Mouse (Mus musculus) liver, embryonic 14.5 days (tissue): ENCODE measurements around the gene Ppfia3. TPM values are rescaled to one million over a fixed set of nuclear protein-coding genes. Genes with fewer than 3 reads are reported as not detected.

Experiments used
- ATAC-seq: fragments of 200-750 bp; cut with Nextera tagmentation; 2 replicates; pipeline ENCODE4 v1.8.0; 2017; ENCODE audit warnings: moderate number of reproducible peaks, mild to moderate bottlenecking, moderate library complexity; ENCODE audit not compliant: insufficient read depth
- DNase-seq, 3 experiments: peaks; one replicate each; pipeline ENCODE4 v3.0.0-alpha.2; 2012 to 2013; ENCODE audit warnings: low read depth in 3 of 3, low spot score in 3 of 3
- H3K27ac ChIP-seq: fragments of 300-500 bp; sonication (generic); 2 replicates; pipeline ENCODE4 v1.5.1; 2014; ENCODE audit warnings: moderate library complexity, mild to moderate bottlenecking, control low read depth, inconsistent platforms
- H3K27me3 ChIP-seq: fragments of 300-500 bp; sonication (generic); 2 replicates; pipeline ENCODE4 v1.6.1; 2014; ENCODE audit warnings: mild to moderate bottlenecking, low read length, moderate library complexity; ENCODE audit not compliant: control insufficient read depth, insufficient read depth
- H3K36me3 ChIP-seq: fragments of 300-500 bp; sonication (generic); replicated peaks from 2 replicates; pipeline ENCODE4 v1.6.1; 2014; ENCODE audit warnings: low read depth; ENCODE audit not compliant: control insufficient read depth, insufficient read depth
- H3K4me1 ChIP-seq, 2 experiments: fragments of 200-500 bp in 1 of 2; fragments of 300-500 bp in 1 of 2; sonication (generic) in 1 of 2; replicated peaks; 2 replicates each; pipeline ENCODE4 v1.6.1; 2012 to 2014; ENCODE audit warnings: antibody characterized with exemption in 1 of 2, inconsistent platforms in 1 of 2, low read length in 1 of 2; ENCODE audit not compliant: control insufficient read depth in 2 of 2, insufficient read depth in 2 of 2
- H3K4me2 ChIP-seq: fragments of 300-500 bp; sonication (generic); 2 replicates; pipeline ENCODE4 v1.6.1; 2014; ENCODE audit warnings: low read depth, mild to moderate bottlenecking, control low read depth, moderate library complexity
- H3K4me3 ChIP-seq, 2 experiments: fragments of 200-500 bp in 1 of 2; fragments of 300-500 bp in 1 of 2; sonication (generic) in 1 of 2; 2 replicates each; pipeline ENCODE4 v1.5.1; 2012 to 2014; ENCODE audit warnings: low read depth in 2 of 2, low read length in 2 of 2, mild to moderate bottlenecking in 2 of 2, control low read depth in 1 of 2, inconsistent platforms in 1 of 2, moderate library complexity in 1 of 2; ENCODE audit not compliant: insufficient read depth in 1 of 2
- H3K9ac ChIP-seq: fragments of 300-500 bp; sonication (generic); replicated peaks from 2 replicates; pipeline ENCODE4 v1.6.1; 2014; ENCODE audit warnings: mild to moderate bottlenecking, control low read depth, moderate library complexity
- H3K9me3 ChIP-seq: fragments of 300-500 bp; sonication (generic); 2 replicates; pipeline ENCODE4 v1.6.1; 2016; ENCODE audit warnings: low read length, mixed read lengths; ENCODE audit not compliant: control insufficient read depth
- CTCF ChIP-seq: IDR thresholded peaks from 2 replicates; pipeline ENCODE4 v1.5.1; 2016; ENCODE audit warnings: antibody characterized with exemption, low read depth, control low read depth
- EP300 ChIP-seq: IDR thresholded peaks from 2 replicates; pipeline ENCODE4 v1.6.1; 2016; ENCODE audit warnings: antibody characterized with exemption, low read depth
- WGBS: fragments of 180-500 bp; shearing (Covaris S2); extraction: QIAGEN DNeasy Blood & Tissue Kit; methylation state at CpG from one replicate; pipeline ENCODE4 v1.1.7; 2014; ENCODE audit not compliant: insufficient replicate concordance; 5-methylcytosine and 5-hydroxymethylcytosine counted together
- polyA plus RNA-seq, 2 experiments: library from polyadenylated mRNA; depleted of rRNA in 1 of 2; stranded (reverse) in 1 of 2; unstranded in 1 of 2; fragments of >200 nt; fragmentation: Nextera tagmentation in 1 of 2; extraction: Ambion mirVana in 1 of 2; gene quantifications; 2 replicates each; pipeline versions ENCODE4 v1.2.1 to v1.2.3; 2012 to 2014

The Ppfia3 gene
- polyA plus RNA-seq, 2 experiments, result 0.21 TPM; not detected in 1

GRCm38 (mm10) chr7:45356087-45356486 is 10.7 kb downstream of the Ppfia3 start:
- Histone ChIP-seq H3K36me3 (no peaks in the 10 kb centered on the region), H3K27me3 (peaks cover 12% of the 10 kb centered on the region), H3K9me3 (no peaks in the 10 kb centered on the region), H3K4me2 (no peak overlapping the region), H3K9ac (no peak overlapping the region), H3K4me1 (peaks cover 0 to 4% of the 10 kb centered on the region in 2 experiments; a peak in 1 of 4 replicates), H3K27ac (no peak overlapping the region), H3K4me3 (no peak overlapping the region)
- ATAC-seq (no peak), DNase-seq (no peak)
- 36% methylated on average over 13 of the region's 13 CpGs for WGBS
- TF ChIP-seq CTCF (no peak), EP300 (no peak)

- H3K27ac ChIP-seq, result no peak overlapping the region
- no peak overlapping the region for H3K4me3 ChIP-seq
- no peaks in the 10 kb centered on the region for H3K9me3 ChIP-seq
- H3K9ac ChIP-seq, result no peak overlapping the region
- H3K27me3 ChIP-seq, result peaks cover 7% of the 10 kb centered on the region
- H3K4me1 ChIP-seq, result peaks cover 0 to 2% of the 10 kb centered on the region in 2 experiments; a peak in 1 of 4 replicates
- ATAC-seq (no peak), DNase-seq (no peak)
- WGBS, result 51% methylated on average over 15 of the region's 15 CpGs
- no peak overlapping the region for H3K4me2 ChIP-seq
- TF ChIP-seq CTCF (no peak), EP300 (no peak)
- no peaks in the 10 kb centered on the region for H3K36me3 ChIP-seq
Measured at GRCm38 (mm10) chr7:45355318-45356020, 11.3 kb downstream of the Ppfia3 start.

GRCm38 (mm10) chr7:45353041-45353440 is 13.8 kb downstream of the Ppfia3 start:
- ATAC-seq (no peak), DNase-seq (no peak)
- Histone ChIP-seq H3K27me3 (no peaks in the 10 kb centered on the region; the same call in 1 of the 2 replicates), H3K4me1 (no peaks in the 10 kb centered on the region), H3K36me3 (no peaks in the 10 kb centered on the region), H3K9ac (no peak overlapping the region), H3K4me2 (no peak overlapping the region), H3K4me3 (no peak overlapping the region), H3K9me3 (no peaks in the 10 kb centered on the region), H3K27ac (no peak overlapping the region)
- no peak for TF ChIP-seq CTCF
- no peak for TF ChIP-seq EP300
- 19% methylated on average over 5 of the region's 5 CpGs for WGBS

DNA sequence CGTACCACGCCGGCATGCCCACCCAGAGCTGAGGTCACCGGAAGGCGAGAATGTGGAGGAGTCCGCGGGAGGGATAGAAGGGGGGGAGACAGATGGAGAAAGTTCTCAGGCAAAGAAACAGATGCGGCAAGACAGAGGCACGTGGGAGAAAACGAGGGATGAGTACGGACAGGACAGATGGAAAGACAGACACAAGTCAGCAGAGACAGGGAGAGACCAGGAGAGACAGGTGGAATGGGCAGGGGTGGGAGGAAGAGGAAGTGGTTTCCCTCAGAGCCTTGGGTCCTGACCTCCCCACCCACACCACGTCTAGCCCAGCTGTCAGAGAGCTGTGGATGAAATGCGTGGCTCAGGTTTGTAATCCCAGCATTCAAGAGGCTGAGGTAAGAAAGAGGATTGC is 19.9 kb downstream of the Ppfia3 start:
- H3K4me3 ChIP-seq, result no peak overlapping the region
- H3K4me1 ChIP-seq, result 0 out of 4 replicates have a peak, but pooled peaks cover 0 to under 1% of the 10 kb centered on the region in 2 experiments
- TF ChIP-seq EP300, result no peak
- TF ChIP-seq CTCF, result no peak
- no peaks in the 10 kb centered on the region for H3K27me3 ChIP-seq
- no peaks in the 10 kb centered on the region for H3K36me3 ChIP-seq
- ATAC-seq (no peak), DNase-seq (no peak)
- H3K4me2 ChIP-seq, result no peak overlapping the region
- WGBS, result 61% methylated on average over 13 of the region's 13 CpGs
- no peak overlapping the region for H3K27ac ChIP-seq
- no peaks in the 10 kb centered on the region for H3K9me3 ChIP-seq
- no peak overlapping the region for H3K9ac ChIP-seq

DNA sequence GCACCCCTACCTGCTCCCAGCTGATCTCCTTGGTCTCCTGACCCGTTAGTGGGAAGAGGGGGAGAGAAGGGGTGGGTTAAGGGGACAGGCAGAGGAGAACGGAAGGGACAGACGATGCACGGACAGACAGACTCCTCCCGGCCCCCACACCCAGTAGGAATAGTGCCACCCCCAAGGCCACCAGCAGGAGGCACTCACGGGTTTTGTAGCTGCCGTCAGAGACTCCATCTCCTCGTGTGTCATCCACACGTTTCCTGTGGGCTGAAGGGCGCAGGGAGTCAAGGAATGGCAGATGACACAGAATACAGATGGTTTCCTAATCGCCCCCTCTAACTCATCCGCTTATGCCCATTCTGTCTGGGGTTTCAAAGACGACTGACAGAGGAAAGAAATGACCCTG is 23.3 kb downstream of the Ppfia3 start:
- Histone ChIP-seq H3K4me3 (no peak overlapping the region), H3K36me3 (no peaks in the 10 kb centered on the region), H3K27ac (no peak overlapping the region), H3K4me2 (no peak overlapping the region), H3K9ac (no peak overlapping the region), H3K4me1 (peaks cover 15 to 26% of the 10 kb centered on the region in 2 experiments), H3K9me3 (no peaks in the 10 kb centered on the region), H3K27me3 (peaks cover 2% of the 10 kb centered on the region; the same call in 1 of the 2 replicates)
- ATAC-seq, result no peak
- TF ChIP-seq CTCF, result peak; percentile 62
- TF ChIP-seq EP300, result no peak
- 16% methylated on average over 12 of the region's 13 CpGs for WGBS
- no peak for DNase-seq
